Mouse (Mus musculus): ENCODE measurements around the gene Arhgef18.

The Arhgef18 gene

DNA sequence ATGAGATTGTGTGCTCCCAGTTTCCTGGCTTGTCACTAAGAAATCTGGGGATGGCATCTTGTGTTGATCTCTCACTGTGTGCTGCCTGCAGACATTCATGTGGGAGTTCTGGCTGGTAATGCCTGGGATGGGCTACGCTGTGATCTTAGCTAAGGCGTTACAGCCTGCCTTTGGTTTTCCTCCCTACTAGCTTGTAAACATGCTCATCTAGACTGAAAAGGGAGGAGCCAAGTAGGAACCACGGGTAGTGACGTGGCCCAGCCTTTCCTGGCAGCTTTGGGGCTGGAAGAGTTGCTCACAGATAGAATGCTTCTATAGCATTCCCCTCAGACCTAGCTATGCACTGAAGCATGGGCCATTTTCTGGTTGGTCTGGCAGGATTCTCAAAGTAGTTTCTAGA, 109.4 kb downstream of the Arhgef18 start:
- DNase-seq (ENCODE audit: low spot score): peak; percentile 29
